In genomic region chr5:134678031-134678430, GRCm38 (mm10) we compare ENCODE assay signal across 7 mouse cellular contexts. TPM values are rescaled to one million over a fixed set of nuclear protein-coding genes. Genes with fewer than 3 reads are reported as not detected.
DNase-seq lines count a peak whose midpoint lies in the region; ATAC-seq and TF ChIP-seq lines count a peak whose summit lies in the region.

No protein-coding gene starts in this region.

- H3K9ac ChIP-seq in liver, embryonic 16.5 days (ENCODE audit: low read depth, low read length) = 0 out of 2 replicates have a peak overlapping the region, but pooled peaks have one; percentile 21
- H3K9ac ChIP-seq in stomach, embryonic 16.5 days (ENCODE audit: low read length) = peak overlapping the region; percentile 44; the same call in 1 of the 2 replicates
- H3K9ac ChIP-seq in forebrain, embryonic 14.5 days (ENCODE audit: low read length) = no peak overlapping the region

- H3K36me3 ChIP-seq in spleen, adult 2 months (ENCODE audit: control insufficient read depth, insufficient read depth, low read length) = no peaks in the 10 kb centered on the region
- no peaks in the 10 kb centered on the region for H3K36me3 ChIP-seq in liver, embryonic 16.5 days (ENCODE audit: control insufficient read depth, insufficient read depth)
- no peaks in the 10 kb centered on the region for H3K36me3 ChIP-seq in stomach, embryonic 16.5 days (ENCODE audit: control insufficient read depth, insufficient read depth, low read length)
- H3K36me3 ChIP-seq in forebrain, embryonic 14.5 days (ENCODE audit: control insufficient read depth, insufficient read depth, low read length) = peaks cover 9% of the 10 kb centered on the region

- peak overlapping the region; percentile 47; the same call in 1 of the 2 replicates for H3K4me3 ChIP-seq in spleen, adult 2 months (ENCODE audit: extremely low read depth, insufficient read depth, insufficient read length)
- 0 out of 2 replicates have a peak overlapping the region, but pooled peaks have one; percentile 14 for H3K4me3 ChIP-seq in liver, embryonic 16.5 days (ENCODE audit: low read depth, low read length)
- no peak overlapping the region for H3K4me3 ChIP-seq in stomach, embryonic 16.5 days (replicated peaks; ENCODE audit: low read length)
- no peak overlapping the region for H3K4me3 ChIP-seq in forebrain, embryonic 14.5 days (ENCODE audit: low read depth, low read length)

- no peaks in the 10 kb centered on the region for H3K27me3 ChIP-seq in spleen, adult 2 months (ENCODE audit: control insufficient read depth, insufficient read depth, low read length)
- H3K27me3 ChIP-seq in liver, embryonic 16.5 days (ENCODE audit: control insufficient read depth, insufficient read depth, low read depth, low read length) = no peaks in the 10 kb centered on the region
- no peaks in the 10 kb centered on the region for H3K27me3 ChIP-seq in stomach, embryonic 16.5 days (ENCODE audit: control insufficient read depth, insufficient read depth, low read length)
- no peaks in the 10 kb centered on the region for H3K27me3 ChIP-seq in forebrain, embryonic 14.5 days (replicated peaks; ENCODE audit: control insufficient read depth, insufficient read depth, low read length)

- no peak for TF ChIP-seq POLR2A in spleen, adult 2 months (IDR thresholded peaks at IDR 0.05; ENCODE audit: low read depth, low read length)

- no peaks in the 10 kb centered on the region for H3K9me3 ChIP-seq in liver, embryonic 16.5 days (replicated peaks; ENCODE audit: control insufficient read depth, low read length)
- H3K9me3 ChIP-seq in stomach, embryonic 16.5 days (replicated peaks; ENCODE audit: control insufficient read depth, low read length) = no peaks in the 10 kb centered on the region
- no peaks in the 10 kb centered on the region for H3K9me3 ChIP-seq in forebrain, embryonic 14.5 days (replicated peaks; ENCODE audit: control insufficient read depth, low read length)

- peak in 1 of 2 experiments; percentile 14 for DNase-seq in spleen, adult 2 months (ENCODE audit: low read depth in 1 of 2, low spot score in 2 of 2)
- no peak for DNase-seq in spleen, postnatal 14 days (ENCODE audit: low spot score in 2 of 2)
- DNase-seq in heart, adult 18-20 months = peak; percentile 70 to 83
- no peak for DNase-seq in left cerebral cortex, adult 11 months (ENCODE audit: low spot score)
- DNase-seq in forebrain, embryonic 14.5 days (ENCODE audit: low spot score) = no peak

- ATAC-seq in liver, embryonic 16.5 days (ENCODE audit: low read depth) = no peak
- ATAC-seq in stomach, embryonic 16.5 days (ENCODE audit: insufficient read depth, low FRiP score) = no peak
- no peak for ATAC-seq in forebrain, embryonic 14.5 days

- TF ChIP-seq CTCF in spleen, adult 2 months (IDR thresholded peaks at IDR 0.05; ENCODE audit: extremely low read depth, insufficient read depth, insufficient read length, insufficient replicate concordance) = no peak

- peak overlapping the region; percentile 65 for H3K27ac ChIP-seq in spleen, adult 2 months (ENCODE audit: insufficient read depth, low read length)
- no peak overlapping the region for H3K27ac ChIP-seq in liver, embryonic 16.5 days (ENCODE audit: low read length)
- H3K27ac ChIP-seq in stomach, embryonic 16.5 days (ENCODE audit: low read length) = 0 out of 2 replicates have a peak overlapping the region, but pooled peaks have one; percentile 35
- H3K27ac ChIP-seq in forebrain, embryonic 14.5 days (ENCODE audit: low read depth, low read length) = no peak overlapping the region

- 35% methylated on average over 3 of the region's 3 CpGs for whole genome bisulfite sequencing in spleen, adult 2 months
- WGBS in liver, embryonic 16.5 days (ENCODE audit: insufficient replicate concordance) = 60% methylated on average over 3 of the region's 3 CpGs
- 72% methylated on average over 3 of the region's 3 CpGs for WGBS in stomach, embryonic 16.5 days
- 82% methylated on average over 3 of the region's 3 CpGs for WGBS in forebrain, embryonic 14.5 days

- H3K4me2 ChIP-seq in liver, embryonic 16.5 days (ENCODE audit: low read depth, low read length) = no peak overlapping the region
- no peak overlapping the region; the same call in 1 of the 2 replicates for H3K4me2 ChIP-seq in stomach, embryonic 16.5 days (ENCODE audit: low read depth, low read length)
- H3K4me2 ChIP-seq in forebrain, embryonic 14.5 days (ENCODE audit: low read length) = no peak overlapping the region

- H3K4me1 ChIP-seq in spleen, adult 2 months (ENCODE audit: control insufficient read depth, insufficient read depth, insufficient read length) = peaks cover 21% of the 10 kb centered on the region; the same call in 1 of the 2 replicates
- H3K4me1 ChIP-seq in liver, embryonic 16.5 days (ENCODE audit: control insufficient read depth, low read depth, low read length) = peaks cover 17% of the 10 kb centered on the region
- H3K4me1 ChIP-seq in stomach, embryonic 16.5 days (ENCODE audit: control insufficient read depth, insufficient read depth, low read length) = peaks cover 45% of the 10 kb centered on the region
- H3K4me1 ChIP-seq in forebrain, embryonic 14.5 days (ENCODE audit: control insufficient read depth, insufficient read depth, low read length) = peaks cover 14% of the 10 kb centered on the region

RNA-seq across cellular contexts. Expression of gene Limk1, which starts 10.4 kb away (rescaled TPM):
- polyA plus RNA-seq in spleen, adult 2 months (2012; rRNA removed) = 25.0 and 25.7 TPM in 2 replicates
- total RNA-seq in heart, adult 18-20 months (2021) = 1 to 10 TPM; 4.3 to 5.1 TPM
- 0.93 and 0.99 TPM in 2 replicates for polyA plus RNA-seq in liver, embryonic 16.5 days (2015; fragmentation: Nextera tagmentation; extraction: Ambion mirVana)
- polyA plus RNA-seq in stomach, embryonic 16.5 days (2015; fragmentation: Nextera tagmentation; extraction: Ambion mirVana) = 3.7 and 4.1 TPM in 2 replicates
- 14.0 and 16.4 TPM in 2 replicates for polyA plus RNA-seq in forebrain, embryonic 14.5 days (2014; fragmentation: Nextera tagmentation; extraction: Ambion mirVana)

RNA-seq across cellular contexts. Expression of gene Eif4h, which starts 38.7 kb away (rescaled TPM):
- 125 and 143 TPM in 2 replicates for polyA plus RNA-seq in spleen, adult 2 months (2012; rRNA removed)
- 100 to 1,000 TPM; 132 to 136 TPM for total RNA-seq in heart, adult 18-20 months (2021)
- polyA plus RNA-seq in liver, embryonic 16.5 days (2015; fragmentation: Nextera tagmentation; extraction: Ambion mirVana) = 167 TPM in 2 replicates
- 378 and 395 TPM in 2 replicates for polyA plus RNA-seq in stomach, embryonic 16.5 days (2015; fragmentation: Nextera tagmentation; extraction: Ambion mirVana)
- polyA plus RNA-seq in forebrain, embryonic 14.5 days (2014; fragmentation: Nextera tagmentation; extraction: Ambion mirVana) = 402 and 418 TPM in 2 replicates

Comparison
In these comparisons a context has a peak if more than half of its experiments do, and no peak if none do; other contexts are left out.
1. DNase-seq: peak in heart, adult 18-20 months (2 of 2); none in spleen, postnatal 14 days (0 of 2), left cerebral cortex, adult 11 months (single experiment) and forebrain, embryonic 14.5 days (single experiment).
2. H3K27ac ChIP-seq: peak in spleen, adult 2 months (single experiment) and stomach, embryonic 16.5 days (single experiment); none in liver, embryonic 16.5 days (single experiment) and forebrain, embryonic 14.5 days (single experiment).
3. H3K4me3 ChIP-seq: peak in spleen, adult 2 months (single experiment) and liver, embryonic 16.5 days (single experiment); none in stomach, embryonic 16.5 days (single experiment) and forebrain, embryonic 14.5 days (single experiment).